Mouse (Mus musculus): ENCODE measurements around the gene Myl4. TPM values are rescaled to one million over a fixed set of nuclear protein-coding genes. Genes with fewer than 3 reads are reported as not detected.

Gene Myl4
- total RNA-seq (2014; rRNA removed) (2.5 and 4.0 TPM in 2 replicates), polyA plus RNA-seq (2015; fragmentation: Nextera tagmentation; extraction: Ambion mirVana) (4.6 and 5.4 TPM in 2 replicates)

- ATAC-seq (ENCODE audit: low FRiP score) = peak; percentile 95
- under 1% methylated on average over 35 of the region's 35 CpGs for WGBS
- peak within 1 kb of the TSS; percentile 99 for H3K9ac ChIP-seq (replicated peaks; ENCODE audit: low read length, poor library complexity, severe bottlenecking)
- H3K4me2 ChIP-seq (ENCODE audit: low read depth, low read length, poor library complexity, severe bottlenecking) = peak within 1 kb of the TSS; percentile 66
- no peaks in the 10 kb centered on the region for H3K9me3 ChIP-seq (ENCODE audit: low read length)
- peaks cover 2% of the 10 kb centered on the region; the same call in 1 of the 2 replicates for H3K4me1 ChIP-seq (ENCODE audit: insufficient read depth, low read length)
- H3K36me3 ChIP-seq (ENCODE audit: insufficient read depth, low read length) = no peaks in the 10 kb centered on the region
- H3K4me3 ChIP-seq (ENCODE audit: low read depth, low read length) = peak within 1 kb of the TSS; percentile 68
- H3K27me3 ChIP-seq (ENCODE audit: insufficient read depth, low read length) = no peaks in the 10 kb centered on the region
- H3K27ac ChIP-seq (ENCODE audit: low read depth, low read length) = peak within 1 kb of the TSS; percentile 91
- TF ChIP-seq CTCF (IDR thresholded peaks at IDR 0.05) = peak; percentile 21; the same call in 1 of the 2 replicates
- DNase-seq (ENCODE audit: low spot score) = peak; percentile 99
Observed at GRCm38 (mm10) chr11:104550406-104550974, at the start of gene Myl4, which contains the start of gene Cdc27. Gene Myl4 (plus strand): TSS chr11:104550663. Gene Cdc27 (minus strand): TSS chr11:104550620.

DNA sequence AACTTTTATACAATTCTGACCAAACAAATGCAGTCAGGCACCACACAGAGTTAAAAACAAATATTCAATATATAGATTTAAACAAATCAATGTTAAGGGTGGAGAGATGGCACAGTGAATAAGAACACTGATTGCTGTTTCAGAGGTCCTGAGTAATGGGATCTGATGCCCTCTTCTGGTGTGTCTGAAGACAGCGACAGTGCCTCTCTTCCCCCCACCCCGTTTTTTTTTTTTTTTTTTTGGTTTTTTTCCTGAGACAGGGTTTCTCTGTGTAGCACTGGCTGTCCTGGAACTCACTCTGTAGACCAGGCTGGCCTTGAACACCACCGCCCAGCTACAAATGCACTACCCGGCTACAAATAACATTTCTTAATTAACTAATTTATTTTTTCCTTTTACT, 42.0 kb upstream of the Myl4 start:
- no peak for TF ChIP-seq CTCF (IDR thresholded peaks at IDR 0.05)
- WGBS = 91% methylated on average over 4 of the region's 4 CpGs
- no peak overlapping the region for H3K4me2 ChIP-seq (ENCODE audit: low read depth, low read length, poor library complexity, severe bottlenecking)
- H3K36me3 ChIP-seq (ENCODE audit: insufficient read depth, low read length) = peaks cover 44% of the 10 kb centered on the region
- DNase-seq (ENCODE audit: low spot score) (no peak), ATAC-seq (ENCODE audit: low FRiP score) (no peak)
- H3K4me1 ChIP-seq (ENCODE audit: insufficient read depth, low read length) = no peaks in the 10 kb centered on the region
- no peak overlapping the region for H3K27ac ChIP-seq (ENCODE audit: low read depth, low read length)
- H3K4me3 ChIP-seq (ENCODE audit: low read depth, low read length) = no peak overlapping the region
- H3K9ac ChIP-seq (replicated peaks; ENCODE audit: low read length, poor library complexity, severe bottlenecking) = no peak overlapping the region
- H3K9me3 ChIP-seq (ENCODE audit: low read length) = no peaks in the 10 kb centered on the region
- H3K27me3 ChIP-seq (ENCODE audit: insufficient read depth, low read length) = no peaks in the 10 kb centered on the region

GRCm38 (mm10) chr11:104510606-104511005, 39.9 kb upstream of the Myl4 start:
- Histone ChIP-seq H3K9ac (replicated peaks; ENCODE audit: low read length, poor library complexity, severe bottlenecking) (no peak overlapping the region), H3K27ac (ENCODE audit: low read depth, low read length) (no peak overlapping the region), H3K4me1 (ENCODE audit: insufficient read depth, low read length) (no peaks in the 10 kb centered on the region), H3K36me3 (ENCODE audit: insufficient read depth, low read length) (peaks cover 47% of the 10 kb centered on the region), H3K9me3 (ENCODE audit: low read length) (no peaks in the 10 kb centered on the region), H3K4me2 (ENCODE audit: low read depth, low read length, poor library complexity, severe bottlenecking) (no peak overlapping the region), H3K4me3 (ENCODE audit: low read depth, low read length) (no peak overlapping the region), H3K27me3 (ENCODE audit: insufficient read depth, low read length) (no peaks in the 10 kb centered on the region)
- no peak for ATAC-seq (ENCODE audit: low FRiP score)
- peak; percentile 71 for TF ChIP-seq CTCF (IDR thresholded peaks at IDR 0.05)
- WGBS = 95% methylated on average over 2 of the region's 2 CpGs
- peak; percentile 32 for DNase-seq (ENCODE audit: low spot score)

DNA sequence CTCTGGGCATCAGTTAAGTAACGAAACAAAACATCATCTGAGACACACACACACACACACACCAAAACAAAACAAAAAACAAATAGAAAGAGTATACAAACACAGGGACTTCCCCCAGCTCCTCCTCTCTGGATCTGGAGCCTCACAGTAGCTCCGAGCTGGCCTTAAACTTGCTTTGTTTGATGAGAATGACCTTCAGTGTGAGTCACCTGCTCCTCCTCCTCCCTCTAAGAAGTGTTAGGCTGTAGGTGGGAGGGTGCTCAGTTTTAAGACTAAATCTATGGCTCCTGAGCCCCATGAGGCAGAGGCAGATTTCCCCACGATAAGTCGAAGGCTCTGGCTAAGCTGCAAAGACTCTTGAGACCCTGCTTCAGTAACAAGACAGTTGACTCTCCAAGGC, 38.0 kb upstream of the Myl4 start:
- DNase-seq (ENCODE audit: low spot score) (no peak), ATAC-seq (ENCODE audit: low FRiP score) (no peak)
- H3K4me3 ChIP-seq (ENCODE audit: low read depth, low read length) = no peak overlapping the region
- no peaks in the 10 kb centered on the region for H3K4me1 ChIP-seq (ENCODE audit: insufficient read depth, low read length)
- peaks cover 47% of the 10 kb centered on the region for H3K36me3 ChIP-seq (ENCODE audit: insufficient read depth, low read length)
- 89% methylated on average over 4 of the region's 4 CpGs for WGBS
- no peaks in the 10 kb centered on the region for H3K27me3 ChIP-seq (ENCODE audit: insufficient read depth, low read length)
- no peak for TF ChIP-seq CTCF (IDR thresholded peaks at IDR 0.05)
- H3K4me2 ChIP-seq (ENCODE audit: low read depth, low read length, poor library complexity, severe bottlenecking) = no peak overlapping the region
- no peaks in the 10 kb centered on the region for H3K9me3 ChIP-seq (ENCODE audit: low read length)
- no peak overlapping the region for H3K9ac ChIP-seq (replicated peaks; ENCODE audit: low read length, poor library complexity, severe bottlenecking)
- H3K27ac ChIP-seq (ENCODE audit: low read depth, low read length) = no peak overlapping the region

DNA sequence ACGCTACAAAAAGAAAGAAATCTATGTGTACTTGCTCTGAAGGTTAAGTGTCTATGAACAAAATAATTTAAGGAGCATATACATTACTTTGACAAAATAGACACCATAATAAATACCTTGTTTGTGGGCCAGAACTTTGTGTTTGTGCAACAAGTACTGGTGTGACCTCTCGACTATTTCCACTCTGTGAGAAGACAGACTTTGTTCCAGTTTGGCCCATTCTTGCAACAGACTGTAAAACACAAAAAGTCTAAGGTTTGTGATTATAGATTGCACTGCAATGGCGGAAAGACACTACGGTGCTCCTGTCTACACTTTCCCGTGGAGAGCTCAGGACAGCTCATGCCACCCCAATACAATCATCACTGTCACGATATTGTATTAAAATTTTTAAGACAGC, 24.5 kb upstream of the Myl4 start:
- Histone ChIP-seq H3K27me3 (ENCODE audit: insufficient read depth, low read length) (no peaks in the 10 kb centered on the region), H3K27ac (ENCODE audit: low read depth, low read length) (no peak overlapping the region), H3K9me3 (ENCODE audit: low read length) (no peaks in the 10 kb centered on the region), H3K9ac (replicated peaks; ENCODE audit: low read length, poor library complexity, severe bottlenecking) (no peak overlapping the region), H3K36me3 (ENCODE audit: insufficient read depth, low read length) (peaks cover 32% of the 10 kb centered on the region), H3K4me1 (ENCODE audit: insufficient read depth, low read length) (no peaks in the 10 kb centered on the region), H3K4me2 (ENCODE audit: low read depth, low read length, poor library complexity, severe bottlenecking) (no peak overlapping the region), H3K4me3 (ENCODE audit: low read depth, low read length) (no peak overlapping the region)
- DNase-seq (ENCODE audit: low spot score) = no peak
- ATAC-seq (ENCODE audit: low FRiP score) = no peak
- TF ChIP-seq CTCF (IDR thresholded peaks at IDR 0.05) = no peak
- 97% methylated on average over 6 of the region's 6 CpGs for WGBS

DNA sequence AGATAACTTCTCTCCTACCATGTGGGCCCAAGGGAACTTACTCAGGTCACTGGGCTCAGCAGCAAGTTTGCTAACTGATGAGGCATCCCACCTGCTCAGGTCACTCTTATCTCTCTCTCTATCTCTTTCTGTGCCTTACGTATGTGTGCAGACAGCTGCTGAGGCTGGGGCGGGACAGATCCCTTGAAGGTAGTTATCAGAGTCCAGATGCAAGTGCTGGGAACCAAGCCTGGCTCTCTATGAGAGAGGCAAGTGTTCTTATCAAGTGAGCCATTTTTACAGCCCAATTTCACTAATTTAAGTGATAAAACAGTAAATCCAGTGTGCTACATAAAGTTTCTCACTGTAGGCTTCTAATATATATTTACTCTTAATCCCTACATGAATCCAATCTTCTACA, 13.6 kb upstream of the Myl4 start:
- WGBS = 98% methylated on average over 2 of the region's 2 CpGs
- Histone ChIP-seq H3K36me3 (ENCODE audit: insufficient read depth, low read length) (peaks cover 10% of the 10 kb centered on the region; the same call in 1 of the 2 replicates), H3K9me3 (ENCODE audit: low read length) (no peaks in the 10 kb centered on the region), H3K4me1 (ENCODE audit: insufficient read depth, low read length) (no peaks in the 10 kb centered on the region), H3K9ac (replicated peaks; ENCODE audit: low read length, poor library complexity, severe bottlenecking) (no peak overlapping the region), H3K4me3 (ENCODE audit: low read depth, low read length) (no peak overlapping the region), H3K27me3 (ENCODE audit: insufficient read depth, low read length) (no peaks in the 10 kb centered on the region), H3K27ac (ENCODE audit: low read depth, low read length) (no peak overlapping the region), H3K4me2 (ENCODE audit: low read depth, low read length, poor library complexity, severe bottlenecking) (no peak overlapping the region)
- ATAC-seq (ENCODE audit: low FRiP score) (no peak), DNase-seq (ENCODE audit: low spot score) (no peak)
- TF ChIP-seq CTCF (IDR thresholded peaks at IDR 0.05) = no peak
